Mouse (Mus musculus) limb, embryonic 11.5 days (tissue): ENCODE measurements at regions not wholly inside any gene's neighbourhood (a gene's known extent, or its start where the extent isn't known, plus 50 kb on each side); places are given as distances from the start of the nearest gene placed in this dataset.
"Not testable (repeated sequence)": the region's sequence is repeated elsewhere in the genome, so short reads cannot be mapped to it uniquely, and the experiment has no call there.

Experiments used
- ATAC-seq: fragments of 200-750 bp; cut with Nextera tagmentation; 2 replicates; pipeline ENCODE4 v1.8.0; 2017; ENCODE audit warnings: low read depth; ENCODE audit not compliant: insufficient number of reproducible peaks, low FRiP score, low TSS enrichment
- DNase-seq: peaks from one replicate; pipeline ENCODE4 v3.0.0-alpha.2; 2015; ENCODE audit warnings: low spot score
- H3K27ac ChIP-seq: fragments of 300-500 bp; sonication (generic); replicated peaks from 2 replicates; pipeline ENCODE4 v1.5.1; 2014; ENCODE audit warnings: low read depth, mild to moderate bottlenecking, low read length
- H3K27me3 ChIP-seq: fragments of 300-500 bp; sonication (generic); 2 replicates; pipeline ENCODE4 v1.6.1; 2014; ENCODE audit warnings: mild to moderate bottlenecking, low read length, mixed read lengths; ENCODE audit not compliant: control insufficient read depth, insufficient read depth
- H3K36me3 ChIP-seq: fragments of 300-500 bp; sonication (generic); 2 replicates; pipeline ENCODE4 v1.6.1; 2014; ENCODE audit warnings: mild to moderate bottlenecking, low read length, moderate library complexity, mixed read lengths; ENCODE audit not compliant: control insufficient read depth, insufficient read depth
- H3K4me1 ChIP-seq: fragments of 300-500 bp; sonication (generic); 2 replicates; pipeline ENCODE4 v1.6.1; 2014; ENCODE audit warnings: low read length, mixed read lengths; ENCODE audit not compliant: control insufficient read depth, insufficient read depth
- H3K4me2 ChIP-seq: fragments of 300-500 bp; sonication (generic); 2 replicates; pipeline ENCODE4 v1.6.1; 2014; ENCODE audit warnings: low read depth, mild to moderate bottlenecking, moderate library complexity; ENCODE audit not compliant: severe bottlenecking
- H3K4me3 ChIP-seq: fragments of 300-500 bp; sonication (generic); 2 replicates; pipeline ENCODE4 v1.5.1; 2014; ENCODE audit warnings: low read depth, low read length
- H3K9ac ChIP-seq: fragments of 300-500 bp; sonication (generic); 2 replicates; pipeline ENCODE4 v1.6.1; 2014; ENCODE audit warnings: mild to moderate bottlenecking, low read length
- H3K9me3 ChIP-seq: fragments of 300-500 bp; sonication (generic); 2 replicates; pipeline ENCODE4 v1.6.1; 2016; ENCODE audit warnings: low read length; ENCODE audit not compliant: control insufficient read depth
- WGBS: fragments of 180-500 bp; shearing (Covaris S2); extraction: QIAGEN DNeasy Blood & Tissue Kit; methylation state at CpG from one replicate; pipeline ENCODE4 v1.1.7; 2014; 5-methylcytosine and 5-hydroxymethylcytosine counted together

DNA sequence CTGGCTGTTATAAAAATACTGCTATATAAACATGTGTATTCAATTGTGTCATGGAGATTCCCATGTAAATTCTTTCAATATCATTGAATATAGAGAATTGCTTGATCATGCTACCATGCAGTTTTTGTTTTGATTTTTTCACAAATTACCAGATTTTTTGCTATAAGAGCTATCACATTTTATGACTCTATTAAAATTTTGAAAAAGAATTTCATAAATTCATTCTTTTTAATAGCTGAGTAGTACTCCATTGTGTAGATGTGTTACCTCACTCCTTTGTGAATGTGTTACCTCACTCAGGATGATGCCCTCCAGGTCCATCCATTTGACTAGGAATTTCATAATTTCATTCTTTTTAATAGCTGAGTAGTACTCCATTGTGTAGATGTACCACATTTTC is 577.4 kb upstream of the Epha7 start:
- not testable (repeated sequence) for H3K4me1 ChIP-seq, DNase-seq, H3K9ac ChIP-seq, H3K27me3 ChIP-seq, H3K27ac ChIP-seq, ATAC-seq, H3K4me2 ChIP-seq, H3K4me3 ChIP-seq, H3K36me3 ChIP-seq, H3K9me3 ChIP-seq

GRCm38 (mm10) chr4:28242272-28242671 is 570.7 kb upstream of the Epha7 start:
- Histone ChIP-seq H3K27ac (no peak overlapping the region), H3K4me1 (no peaks in the 10 kb centered on the region), H3K4me3 (no peak overlapping the region), H3K9ac (no peak overlapping the region), H3K27me3 (no peaks in the 10 kb centered on the region), H3K9me3 (no peaks in the 10 kb centered on the region), H3K36me3 (no peaks in the 10 kb centered on the region), H3K4me2 (no peak overlapping the region)
- WGBS: 92% methylated on average over 1 of the region's 1 CpGs
- no peak for DNase-seq
- ATAC-seq: no peak
